Mouse (Mus musculus) cortical plate, adult 2 months (tissue): ENCODE data around the gene Trim67. TPM values are rescaled to one million over a fixed set of nuclear protein-coding genes. Genes with fewer than 3 reads are reported as not detected.

Experiments
- H3K27ac ChIP-seq: fragments of 200-500 bp; 2 replicates; pipeline ENCODE4 v1.5.1; 2012; ENCODE audit warnings: low read length, control low read depth, inconsistent platforms; ENCODE audit not compliant: insufficient read depth
- H3K4me1 ChIP-seq: fragments of 200-500 bp; 2 replicates; pipeline ENCODE4 v1.6.1; 2011; ENCODE audit warnings: low read length; ENCODE audit not compliant: control insufficient read depth, insufficient read depth
- H3K4me3 ChIP-seq: fragments of 200-500 bp; 2 replicates; pipeline ENCODE4 v1.5.1; 2011; ENCODE audit warnings: mild to moderate bottlenecking, low read length, control low read depth; ENCODE audit not compliant: insufficient read depth
- CTCF ChIP-seq: fragments of 200-500 bp; IDR thresholded peaks from 2 replicates; pipeline ENCODE4 v1.5.1; 2011; ENCODE audit warnings: mild to moderate bottlenecking, control low read depth, low read length; ENCODE audit not compliant: insufficient read depth; ENCODE audit errors: extremely low read depth
- POLR2A ChIP-seq: fragments of 200-500 bp; IDR thresholded peaks from 2 replicates; pipeline ENCODE4 v1.6.1; 2011; ENCODE audit warnings: mild to moderate bottlenecking, low read length, control low read depth; ENCODE audit not compliant: insufficient read depth; ENCODE audit errors: extremely low read depth
- polyA plus RNA-seq: library from polyadenylated mRNA; depleted of rRNA; stranded (reverse); fragments of >200 nt; gene quantifications from 2 replicates; pipeline ENCODE4 v1.2.3, GENCODE M21; 2012

Trim67 gene
- polyA plus RNA-seq, 1 experiment: 1.3 TPM

DNA sequence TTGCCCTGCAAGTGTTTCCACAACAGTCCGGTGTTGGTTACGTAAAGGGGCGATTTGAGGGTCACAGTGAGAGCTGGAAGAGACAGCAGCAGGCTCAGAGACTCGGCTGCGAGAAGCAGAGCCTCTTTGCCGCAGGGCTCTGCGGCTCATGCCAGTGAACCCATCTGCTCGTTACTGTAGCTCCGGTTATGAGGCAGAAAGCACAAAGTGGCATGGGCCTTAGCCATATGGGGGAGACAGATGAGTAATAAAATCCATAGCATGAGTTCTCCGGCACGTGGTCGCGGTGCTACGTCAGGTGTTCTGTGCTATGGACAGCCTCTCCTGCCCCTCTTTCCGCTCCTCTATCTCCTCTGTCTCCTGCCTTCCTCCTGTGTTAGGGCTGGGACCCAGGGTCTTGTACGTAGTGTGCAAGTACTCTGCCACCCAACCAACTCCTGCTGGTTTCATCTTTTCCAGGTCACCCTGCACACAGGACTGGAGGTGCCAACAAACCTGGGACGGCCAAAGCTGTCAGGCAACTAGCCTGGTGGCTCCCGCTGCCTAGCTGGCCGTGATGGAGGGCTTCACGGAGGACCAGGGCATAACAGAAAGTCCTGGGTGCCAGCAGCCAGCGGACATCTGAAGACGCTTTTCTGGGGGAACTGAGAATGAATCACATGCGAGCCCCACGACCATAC, 35.8 kb downstream of the Trim67 start:
- no peaks in the 10 kb centered on the region for H3K4me1 ChIP-seq
- H3K4me3 ChIP-seq: no peak overlapping the region
- no peak overlapping the region for H3K27ac ChIP-seq
- no peak for TF ChIP-seq CTCF
- no peak for TF ChIP-seq POLR2A

DNA sequence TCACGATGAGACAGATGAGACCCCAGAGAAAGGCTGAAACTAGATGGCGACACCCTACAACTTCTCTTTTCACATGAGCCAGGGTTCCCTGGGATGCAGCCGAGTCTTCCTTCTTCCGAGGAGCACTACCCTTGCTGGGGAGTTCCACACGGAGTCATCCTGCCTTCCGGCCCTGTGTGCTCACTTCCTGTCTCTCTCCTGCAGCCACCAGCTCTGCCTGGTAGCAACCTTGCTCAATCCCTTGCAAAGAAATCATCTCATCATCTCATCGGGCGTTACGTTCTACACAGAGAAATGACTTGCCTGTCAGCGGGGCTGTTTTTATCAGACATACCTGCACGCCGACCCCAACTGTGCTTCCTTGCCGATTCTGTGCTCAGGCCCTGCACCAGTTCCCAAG, 37.2 kb downstream of the Trim67 start:
- Histone ChIP-seq H3K4me3 (no peak overlapping the region), H3K4me1 (no peaks in the 10 kb centered on the region), H3K27ac (no peak overlapping the region)
- no peak for TF ChIP-seq CTCF
- no peak for TF ChIP-seq POLR2A

DNA sequence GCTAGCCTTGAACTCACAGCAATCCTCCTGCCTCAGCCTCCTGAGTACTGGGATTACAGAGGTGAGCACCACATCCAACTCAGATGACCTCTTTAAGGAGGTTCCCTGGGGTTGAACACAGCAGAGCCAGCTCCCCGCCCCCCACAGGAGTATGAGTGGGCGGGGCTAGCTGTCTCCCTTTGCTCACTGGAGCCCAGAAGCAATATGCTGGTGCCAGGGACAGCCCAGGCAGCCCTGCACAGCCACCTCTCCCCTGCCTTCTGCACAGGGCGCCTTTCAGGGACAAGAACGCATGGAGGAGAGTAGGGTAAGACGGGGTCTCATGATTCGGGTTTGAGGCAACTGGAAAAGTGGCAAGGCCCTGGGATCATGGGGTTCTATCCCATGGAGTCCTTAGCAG, 38.6 kb downstream of the Trim67 start:
- TF ChIP-seq POLR2A (no peak), CTCF (no peak)
- Histone ChIP-seq H3K27ac (no peak overlapping the region), H3K4me1 (no peaks in the 10 kb centered on the region), H3K4me3 (no peak overlapping the region)

DNA sequence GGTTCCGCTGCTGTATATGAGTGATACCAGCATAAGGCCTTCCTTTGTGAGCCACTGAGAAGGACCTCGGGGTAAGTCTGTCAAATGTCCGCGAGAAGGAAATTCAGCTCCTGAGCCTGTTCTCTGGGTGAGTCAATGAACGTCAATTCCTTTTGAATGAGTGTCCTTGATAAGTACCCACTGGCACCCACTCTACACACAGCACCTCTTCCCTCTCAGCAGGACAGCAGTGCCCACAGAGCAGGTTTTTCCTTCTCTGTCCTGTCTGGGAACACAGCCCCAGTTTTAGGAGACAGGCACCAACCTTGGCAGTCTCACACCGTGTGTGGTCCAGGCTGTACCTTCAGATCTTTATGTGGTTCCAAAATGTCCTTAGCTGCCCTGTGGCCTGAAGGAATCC, 39.0 kb downstream of the Trim67 start:
- H3K4me1 ChIP-seq: no peaks in the 10 kb centered on the region
- no peak overlapping the region for H3K27ac ChIP-seq
- TF ChIP-seq CTCF: no peak
- TF ChIP-seq POLR2A: no peak
- no peak overlapping the region for H3K4me3 ChIP-seq

DNA sequence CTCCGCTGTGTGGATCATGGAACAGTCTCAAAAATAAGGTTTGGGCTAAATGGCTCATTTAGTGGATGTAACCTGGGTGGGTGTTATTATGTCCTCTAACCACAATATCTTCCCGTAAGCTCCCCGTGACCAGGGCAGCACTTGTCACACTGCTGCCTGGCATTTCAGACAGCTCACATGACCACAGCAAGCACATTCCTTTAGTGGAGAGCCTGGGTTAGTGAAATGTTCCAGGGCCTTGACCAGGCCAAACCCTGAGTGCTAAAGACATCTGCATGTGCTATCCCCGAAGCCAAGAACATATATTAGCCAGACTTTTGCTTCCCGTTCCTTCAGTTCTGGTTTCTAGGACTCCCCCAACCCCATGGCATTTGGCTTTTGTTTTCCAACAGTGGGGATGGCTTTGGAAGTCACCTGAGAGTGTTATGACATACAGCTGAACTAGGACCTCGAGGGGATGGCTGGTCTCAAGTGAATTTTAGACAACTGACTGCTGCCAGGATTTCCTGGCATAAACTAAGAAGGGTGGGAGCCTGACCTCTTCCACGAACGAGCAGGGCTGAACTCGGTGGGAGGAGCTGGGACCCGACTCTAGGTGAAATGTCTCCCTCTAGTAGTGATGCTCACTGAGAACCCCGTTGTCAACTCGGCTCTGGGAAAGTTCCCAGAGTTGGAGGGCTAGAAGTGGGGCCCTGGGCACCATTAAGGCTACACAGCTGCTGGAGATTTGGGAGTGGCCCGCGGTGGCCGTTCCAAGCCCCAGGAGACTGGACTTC, 40.7 kb downstream of the Trim67 start:
- H3K4me1 ChIP-seq: no peaks in the 10 kb centered on the region
- TF ChIP-seq POLR2A (no peak), CTCF (no peak)
- H3K27ac ChIP-seq: no peak overlapping the region
- no peak overlapping the region for H3K4me3 ChIP-seq

DNA sequence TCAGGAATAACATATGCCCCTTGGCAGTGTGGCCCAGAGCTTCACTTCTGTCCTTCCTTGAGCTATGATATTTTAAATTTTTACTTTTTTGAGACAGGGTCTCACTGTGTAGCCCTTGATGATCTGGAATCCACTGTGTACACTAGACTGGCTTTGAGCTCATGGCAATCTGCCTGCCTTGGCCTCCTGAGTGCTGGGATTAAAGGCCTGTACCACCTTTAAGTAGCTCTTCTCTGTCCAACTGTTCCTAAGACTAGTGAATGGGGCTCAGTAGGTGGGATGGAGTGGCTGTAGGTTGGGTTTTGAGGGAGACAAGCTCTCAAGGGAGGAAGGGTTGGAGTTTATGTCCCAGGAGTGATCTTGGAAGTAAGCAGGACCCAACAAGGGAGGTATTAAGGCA, 43.0 kb downstream of the Trim67 start:
- no peak overlapping the region for H3K4me3 ChIP-seq
- H3K27ac ChIP-seq: no peak overlapping the region
- no peaks in the 10 kb centered on the region for H3K4me1 ChIP-seq
- TF ChIP-seq POLR2A (no peak), CTCF (no peak)

DNA sequence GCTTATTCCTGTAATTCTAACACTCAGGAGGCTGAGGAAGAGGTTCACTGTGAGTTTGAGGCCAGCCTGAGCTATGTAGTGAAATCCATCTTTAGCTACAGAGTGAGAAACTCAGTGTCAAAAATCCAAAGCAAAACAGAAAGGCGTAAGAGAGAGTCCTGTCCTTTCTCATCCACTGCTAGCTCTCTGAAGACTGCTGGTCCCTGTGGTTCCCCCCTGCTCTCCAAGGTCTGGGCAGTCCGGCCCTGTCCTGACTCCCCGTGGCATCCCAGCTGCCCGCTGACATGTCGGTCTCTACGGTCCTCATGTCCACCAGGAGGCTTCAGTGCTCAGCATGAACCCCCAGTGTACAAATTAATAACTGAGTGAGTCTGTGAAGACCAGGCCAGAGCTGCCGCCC, 43.4 kb downstream of the Trim67 start:
- H3K4me1 ChIP-seq: no peaks in the 10 kb centered on the region
- no peak for TF ChIP-seq POLR2A
- no peak for TF ChIP-seq CTCF
- no peak overlapping the region for H3K27ac ChIP-seq
- no peak overlapping the region for H3K4me3 ChIP-seq

DNA sequence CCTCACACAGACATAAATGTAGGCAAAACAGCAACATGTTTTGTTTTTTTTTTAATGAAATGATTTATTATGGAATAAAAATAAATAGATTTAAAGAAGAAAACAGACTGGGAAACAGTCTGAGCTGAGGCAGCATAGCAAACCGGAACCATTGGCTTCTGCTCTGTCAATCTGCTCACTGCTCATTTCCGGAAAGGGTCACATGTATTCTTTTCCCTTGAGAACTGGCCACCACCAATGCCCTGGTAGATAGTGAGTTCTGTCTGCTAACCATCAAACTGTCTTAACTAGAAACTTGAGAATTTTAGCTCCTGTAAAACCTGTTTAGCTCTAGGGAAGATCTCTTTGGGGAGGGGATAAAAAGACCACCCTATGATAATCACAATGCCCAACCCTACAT, 44.0 kb downstream of the Trim67 start:
- H3K4me3 ChIP-seq: no peak overlapping the region
- H3K4me1 ChIP-seq: no peaks in the 10 kb centered on the region
- H3K27ac ChIP-seq: no peak overlapping the region
- TF ChIP-seq POLR2A (no peak), CTCF (no peak)

DNA sequence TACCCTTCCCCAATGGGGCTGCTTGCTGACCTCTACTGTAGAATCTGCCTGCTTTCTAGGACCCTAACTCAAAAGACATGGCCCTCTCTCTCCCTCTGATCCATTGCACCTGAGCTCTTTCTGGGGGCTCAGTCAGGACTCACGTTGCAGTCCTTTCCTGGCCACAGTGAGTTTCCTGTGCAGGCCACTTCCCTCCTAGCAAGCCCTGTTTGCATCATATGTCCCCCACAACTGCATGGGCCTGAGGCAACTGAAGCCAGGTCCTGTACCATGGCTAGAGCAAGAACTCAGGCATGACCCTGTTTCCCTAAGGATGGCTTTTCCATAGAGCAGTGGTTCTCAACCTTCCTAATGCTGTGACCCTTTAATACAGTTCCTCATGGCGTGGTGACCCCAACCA, 45.1 kb downstream of the Trim67 start:
- TF ChIP-seq POLR2A (no peak), CTCF (no peak)
- Histone ChIP-seq H3K4me3 (no peak overlapping the region), H3K27ac (no peak overlapping the region), H3K4me1 (no peaks in the 10 kb centered on the region)

DNA sequence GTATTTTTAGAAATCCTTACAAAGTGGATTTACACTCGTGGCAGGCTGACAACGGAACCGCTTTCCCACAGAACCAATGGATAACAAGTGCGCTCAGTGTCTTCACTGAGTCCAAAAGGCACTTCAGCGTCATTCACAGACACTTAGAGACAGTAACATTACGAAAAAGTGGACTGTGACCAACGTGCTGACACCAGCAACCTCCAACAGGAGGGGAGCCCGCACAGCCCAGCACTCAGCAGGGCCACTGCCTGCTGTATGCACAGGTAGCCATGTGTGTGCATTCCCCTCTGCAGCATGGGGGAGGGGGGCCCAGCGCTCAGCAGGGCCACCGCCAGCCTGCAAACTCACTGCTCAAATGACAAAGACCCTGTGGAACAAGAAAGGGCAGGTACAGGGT, 46.5 kb downstream of the Trim67 start:
- TF ChIP-seq POLR2A: no peak
- TF ChIP-seq CTCF: no peak
- Histone ChIP-seq H3K27ac (no peak overlapping the region), H3K4me3 (no peak overlapping the region), H3K4me1 (no peaks in the 10 kb centered on the region)
